Mouse (Mus musculus): Measurements from ENCODE around the gene Sh3d19.

DNA sequence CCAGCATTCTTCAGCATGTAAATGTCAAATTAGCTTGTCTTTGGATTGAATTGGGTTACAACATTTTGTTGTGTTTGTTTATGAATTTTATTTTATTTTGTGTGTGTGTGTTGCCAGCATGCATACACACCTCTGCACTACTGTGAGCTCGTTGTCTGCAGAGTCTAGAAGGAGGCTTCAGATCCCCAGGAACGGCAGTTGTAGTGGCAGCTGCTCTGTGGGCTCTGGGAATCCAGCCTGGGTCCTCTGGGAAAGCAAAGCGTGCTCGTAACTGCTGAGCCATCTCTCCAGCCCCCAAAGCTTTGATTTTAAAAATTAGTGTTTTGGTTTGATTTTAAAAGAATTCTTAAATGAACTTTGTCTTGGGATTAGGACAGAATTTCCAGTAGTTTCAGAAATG is 50.7 kb downstream of the Sh3d19 start:
- no peak for TF ChIP-seq CTCF (IDR thresholded peaks at IDR 0.05; ENCODE audit: low read depth, low read length)
- TF ChIP-seq POLR2AphosphoS5 (IDR thresholded peaks at IDR 0.05; ENCODE audit: insufficient replicate concordance, low read depth, low read length), result no peak
- TF ChIP-seq GATA1 (IDR thresholded peaks at IDR 0.05; ENCODE audit: borderline replicate concordance, low read length), result no peak
- TF ChIP-seq GATA2 (IDR thresholded peaks at IDR 0.05; ENCODE audit: borderline replicate concordance, low read depth, low read length), result no peak
- no peak for TF ChIP-seq TAL1 (conservative IDR thresholded peaks at IDR 0.05; ENCODE audit: low read depth, low read length)

Data from G1E (cell line).